Mouse (Mus musculus) neural tube, embryonic 11.5 days (tissue): ENCODE measurements around the gene H2-T23. TPM values are rescaled to one million over a fixed set of nuclear protein-coding genes. Genes with fewer than 3 reads are reported as not detected.

Experiments used
- ATAC-seq: fragments of 200-750 bp; cut with Nextera tagmentation; 2 replicates; pipeline ENCODE4 v1.8.0; 2017; ENCODE audit warnings: moderate number of reproducible peaks, mild to moderate bottlenecking, moderate TSS enrichment, moderate library complexity; ENCODE audit not compliant: insufficient read depth, low FRiP score, low TSS enrichment
- DNase-seq: peaks from one replicate; pipeline ENCODE4 v3.0.0-alpha.2; 2015; ENCODE audit warnings: low spot score
- H3K27ac ChIP-seq: fragments of 300-500 bp; sonication (generic); 2 replicates; pipeline ENCODE4 v1.5.1; 2014; ENCODE audit warnings: low read depth, mild to moderate bottlenecking, low read length
- H3K27me3 ChIP-seq: fragments of 300-500 bp; sonication (generic); 2 replicates; pipeline ENCODE4 v1.6.1; 2014; ENCODE audit warnings: mild to moderate bottlenecking, low read length, mixed read lengths; ENCODE audit not compliant: control insufficient read depth, insufficient read depth
- H3K36me3 ChIP-seq: fragments of 300-500 bp; sonication (generic); 2 replicates; pipeline ENCODE4 v1.6.1; 2014; ENCODE audit warnings: mild to moderate bottlenecking, low read length, moderate library complexity, mixed read lengths; ENCODE audit not compliant: control insufficient read depth, insufficient read depth
- H3K4me1 ChIP-seq: fragments of 300-500 bp; sonication (generic); 2 replicates; pipeline ENCODE4 v1.6.1; 2014; ENCODE audit warnings: low read length, mixed read lengths; ENCODE audit not compliant: control insufficient read depth, insufficient read depth
- H3K4me2 ChIP-seq: fragments of 300-500 bp; sonication (generic); 2 replicates; pipeline ENCODE4 v1.6.1; 2014; ENCODE audit warnings: low read depth, mild to moderate bottlenecking, moderate library complexity
- H3K4me3 ChIP-seq: fragments of 300-500 bp; sonication (generic); 2 replicates; pipeline ENCODE4 v1.5.1; 2014; ENCODE audit warnings: low read depth, low read length
- H3K9ac ChIP-seq: fragments of 300-500 bp; sonication (generic); 2 replicates; pipeline ENCODE4 v1.6.1; 2014; ENCODE audit warnings: mild to moderate bottlenecking, low read length
- H3K9me3 ChIP-seq: fragments of 300-500 bp; sonication (generic); 2 replicates; pipeline ENCODE4 v1.6.1; 2016; ENCODE audit warnings: low read length; ENCODE audit not compliant: control insufficient read depth
- WGBS: fragments of 180-500 bp; shearing (Covaris S2); extraction: QIAGEN DNeasy Blood & Tissue Kit; methylation state at CpG from one replicate; pipeline ENCODE4 v1.1.7; 2014; 5-methylcytosine and 5-hydroxymethylcytosine counted together
- polyA plus RNA-seq: library from polyadenylated mRNA; unstranded; fragments of >200 nt; fragmentation: Nextera tagmentation; extraction: Ambion mirVana; gene quantifications from 2 replicates; pipeline ENCODE4 v1.2.1, GENCODE M21; 2014

H2-T23 gene
- polyA plus RNA-seq, 1 experiment from 2014 or later = 2.7 TPM

DNA sequence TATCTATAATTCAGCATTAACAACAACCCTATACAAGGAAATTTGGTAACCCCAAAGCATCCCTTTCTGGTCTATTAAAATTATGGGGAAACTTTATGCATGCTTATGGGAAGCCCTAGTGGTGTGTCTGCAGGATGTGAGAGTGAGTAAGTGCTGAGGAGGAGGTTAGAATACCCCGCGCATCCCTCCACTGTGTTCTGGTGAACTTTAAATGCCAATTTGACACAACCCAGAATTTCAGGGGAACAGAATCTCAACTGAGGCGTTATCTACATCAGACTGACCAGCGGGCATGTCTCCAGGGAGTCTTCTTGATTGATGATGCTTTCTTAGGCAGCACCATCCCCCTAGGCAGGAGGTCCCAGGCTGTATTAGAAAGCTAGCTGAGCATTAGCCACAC, 6.8 kb downstream of the H2-T23 start:
- ATAC-seq (no peak), DNase-seq (no peak)
- Histone ChIP-seq H3K4me2 (no peak overlapping the region), H3K36me3 (no peaks in the 10 kb centered on the region), H3K4me3 (no peak overlapping the region), H3K9ac (no peak overlapping the region), H3K27ac (no peak overlapping the region), H3K4me1 (no peaks in the 10 kb centered on the region), H3K9me3 (no peaks in the 10 kb centered on the region), H3K27me3 (no peaks in the 10 kb centered on the region)
- 65% methylated on average over 4 of the region's 4 CpGs for WGBS

DNA sequence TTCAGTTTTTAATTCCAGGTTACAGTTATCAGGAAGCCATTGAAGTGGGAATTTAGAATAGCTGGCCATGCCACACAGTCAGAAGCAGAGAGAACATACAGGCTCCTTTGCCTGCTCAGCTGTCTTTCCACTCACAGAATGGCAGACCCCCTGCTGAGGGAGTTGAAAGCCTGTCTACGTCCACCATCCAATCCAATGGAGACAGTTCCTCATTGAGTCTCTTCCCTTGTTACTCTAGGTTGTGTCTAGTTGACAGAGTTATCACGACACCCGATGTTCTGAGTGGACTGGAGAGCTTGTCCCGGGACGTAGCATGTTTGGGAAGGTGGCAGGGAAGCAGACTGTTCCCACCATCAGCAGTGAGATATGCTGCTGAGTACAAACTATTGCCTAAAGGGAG, 7.5 kb downstream of the H2-T23 start:
- DNase-seq (no peak), ATAC-seq (no peak)
- Histone ChIP-seq H3K4me1 (0 out of 2 replicates have a peak, but pooled peaks cover 2% of the 10 kb centered on the region), H3K9ac (no peak overlapping the region), H3K27ac (no peak overlapping the region), H3K4me2 (no peak overlapping the region), H3K36me3 (no peaks in the 10 kb centered on the region), H3K4me3 (no peak overlapping the region), H3K9me3 (no peaks in the 10 kb centered on the region), H3K27me3 (no peaks in the 10 kb centered on the region)
- 69% methylated on average over 5 of the region's 5 CpGs for WGBS

GRCm38 (mm10) chr17:36023710-36024654, 8.7 kb downstream of the H2-T23 start:
- Histone ChIP-seq H3K4me3 (no peak overlapping the region), H3K4me1 (0 out of 2 replicates have a peak, but pooled peaks cover 2% of the 10 kb centered on the region), H3K27me3 (no peaks in the 10 kb centered on the region), H3K9ac (no peak overlapping the region), H3K9me3 (no peaks in the 10 kb centered on the region), H3K4me2 (no peak overlapping the region), H3K36me3 (no peaks in the 10 kb centered on the region), H3K27ac (no peak overlapping the region)
- 67% methylated on average over 9 of the region's 9 CpGs for WGBS
- no peak for ATAC-seq
- no peak for DNase-seq

DNA sequence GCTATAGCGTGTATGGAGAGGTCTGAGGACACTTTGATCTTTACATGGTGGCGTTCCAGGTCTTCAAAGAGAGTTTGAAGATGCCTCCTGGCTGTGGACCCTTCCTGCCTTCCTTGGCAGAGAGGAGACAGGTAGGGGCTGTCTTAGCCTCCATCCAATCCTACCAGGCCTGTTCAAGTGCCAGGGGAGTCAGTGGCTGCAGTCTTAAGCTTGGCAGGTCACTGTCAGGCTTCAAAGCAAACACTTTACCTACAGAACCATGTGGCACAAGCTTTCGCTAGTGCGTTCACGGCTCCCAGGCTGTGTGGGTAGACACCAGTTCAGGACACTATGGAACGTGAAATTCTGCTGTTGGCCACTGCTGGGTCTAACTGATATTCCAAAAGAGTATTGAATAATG, 9.7 kb downstream of the H2-T23 start:
- H3K36me3 ChIP-seq = no peaks in the 10 kb centered on the region
- DNase-seq = no peak
- 92% methylated on average over 6 of the region's 6 CpGs for WGBS
- H3K4me2 ChIP-seq = no peak overlapping the region
- no peaks in the 10 kb centered on the region for H3K27me3 ChIP-seq
- no peak overlapping the region for H3K9ac ChIP-seq
- ATAC-seq = no peak
- H3K4me3 ChIP-seq = no peak overlapping the region
- 0 out of 2 replicates have a peak, but pooled peaks cover 2% of the 10 kb centered on the region for H3K4me1 ChIP-seq
- no peaks in the 10 kb centered on the region for H3K9me3 ChIP-seq
- H3K27ac ChIP-seq = no peak overlapping the region

- Histone ChIP-seq H3K27ac (no peak overlapping the region), H3K4me2 (no peak overlapping the region), H3K4me3 (no peak overlapping the region), H3K4me1 (0 out of 2 replicates have a peak, but pooled peaks cover 2% of the 10 kb centered on the region), H3K36me3 (no peaks in the 10 kb centered on the region), H3K27me3 (no peaks in the 10 kb centered on the region), H3K9ac (no peak overlapping the region), H3K9me3 (no peaks in the 10 kb centered on the region)
- no peak for ATAC-seq
- DNase-seq = no peak
- 90% methylated on average over 9 of the region's 9 CpGs for WGBS
These were observed 10.6 kb downstream of the H2-T23 start for GRCm38 (mm10) chr17:36022098-36022497.

GRCm38 (mm10) chr17:36021309-36021708, 11.3 kb downstream of the H2-T23 start:
- Histone ChIP-seq H3K9ac (no peak overlapping the region), H3K4me2 (no peak overlapping the region), H3K36me3 (no peaks in the 10 kb centered on the region), H3K9me3 (no peaks in the 10 kb centered on the region), H3K4me3 (no peak overlapping the region), H3K4me1 (0 out of 2 replicates have a peak, but pooled peaks cover 2% of the 10 kb centered on the region), H3K27me3 (no peaks in the 10 kb centered on the region), H3K27ac (no peak overlapping the region)
- WGBS = 96% methylated on average over 1 of the region's 1 CpGs
- ATAC-seq (no peak), DNase-seq (no peak)

GRCm38 (mm10) chr17:36020191-36021073, 12.2 kb downstream of the H2-T23 start, which contains the start of gene H2-T24:
H2-T24 (minus strand) TSS chr17:36020560.
- H3K4me1 ChIP-seq = 0 out of 2 replicates have a peak, but pooled peaks cover 2% of the 10 kb centered on the region
- H3K4me3 ChIP-seq = no peak within 1 kb of the TSS
- H3K27me3 ChIP-seq = no peaks in the 10 kb centered on the region
- H3K27ac ChIP-seq = no peak within 1 kb of the TSS
- no peak for DNase-seq
- H3K9ac ChIP-seq = no peak within 1 kb of the TSS
- H3K4me2 ChIP-seq = 0 out of 2 replicates have a peak within 1 kb of the TSS, but pooled peaks have one; percentile 6
- WGBS = 50% methylated on average over 15 of the region's 15 CpGs
- no peak for ATAC-seq
- peaks cover 2% of the 10 kb centered on the region; the same call in 1 of the 2 replicates for H3K36me3 ChIP-seq
- H3K9me3 ChIP-seq = no peaks in the 10 kb centered on the region

- H3K9ac ChIP-seq = no peak overlapping the region
- H3K9me3 ChIP-seq = no peaks in the 10 kb centered on the region
- H3K27ac ChIP-seq = no peak overlapping the region
- DNase-seq (no peak), ATAC-seq (no peak)
- H3K4me3 ChIP-seq = no peak overlapping the region
- H3K36me3 ChIP-seq = peaks cover 3% of the 10 kb centered on the region
- 63% methylated on average over 3 of the region's 3 CpGs for WGBS
- H3K4me1 ChIP-seq = 0 out of 2 replicates have a peak, but pooled peaks cover 2% of the 10 kb centered on the region
- no peaks in the 10 kb centered on the region for H3K27me3 ChIP-seq
- no peak overlapping the region for H3K4me2 ChIP-seq
These were observed 13.1 kb downstream of the H2-T23 start for GRCm38 (mm10) chr17:36019519-36019918.
